Mouse (Mus musculus) granulocyte monocyte progenitor cell, adult 5-6 weeks (primary cell): ENCODE data around the gene Kdm4b. TPM values are rescaled to one million over a fixed set of nuclear protein-coding genes. Genes with fewer than 3 reads are reported as not detected.

Source experiments
- ATAC-seq: replicated peaks from 2 replicates; pipeline ENCODE4 v1.8.0; 2016; ENCODE audit warnings: mild to moderate bottlenecking, moderate TSS enrichment, inconsistent platforms; ENCODE audit not compliant: poor library complexity, severe bottlenecking
- total RNA-seq, 2 experiments: library from RNA; stranded (forward) in 1 of 2; stranded (reverse) in 1 of 2; fragments of 200-712, 200-1000 nt in 1 of 2; fragments of >200 nt in 1 of 2; fragmentation: Nextera tagmentation in 1 of 2; gene quantifications; 2 replicates each; pipeline ENCODE4 v1.2.3; 2014 to 2017

Kdm4b gene
- total RNA-seq, 2 experiments from 2014 or later, result 5.7 to 7.7 TPM

- ATAC-seq, result peak; percentile 67
These were observed 13.0 kb downstream of the Kdm4b start for GRCm38 (mm10) chr17:56338909-56339308.

GRCm38 (mm10) chr17:56340717-56341116, 14.9 kb downstream of the Kdm4b start:
- ATAC-seq, result no peak

GRCm38 (mm10) chr17:56343466-56343865, 17.6 kb downstream of the Kdm4b start:
- peak; percentile 71 for ATAC-seq

- no peak for ATAC-seq
These were observed 19.5 kb downstream of the Kdm4b start for GRCm38 (mm10) chr17:56345364-56345763.

- no peak for ATAC-seq
These were observed 22.3 kb downstream of the Kdm4b start for GRCm38 (mm10) chr17:56348128-56348527.

- no peak for ATAC-seq
These were observed 22.7 kb downstream of the Kdm4b start for GRCm38 (mm10) chr17:56348586-56348985.

GRCm38 (mm10) chr17:56350694-56351093, 24.8 kb downstream of the Kdm4b start:
- peak; percentile 86 for ATAC-seq

GRCm38 (mm10) chr17:56356921-56357885, 31.3 kb downstream of the Kdm4b start:
- ATAC-seq, result peak; percentile 88

GRCm38 (mm10) chr17:56359183-56359725, 33.4 kb downstream of the Kdm4b start:
- no peak for ATAC-seq

- ATAC-seq, result no peak
These were observed 34.0 kb downstream of the Kdm4b start for GRCm38 (mm10) chr17:56359864-56360263.

- no peak for ATAC-seq
These were observed 34.6 kb downstream of the Kdm4b start for GRCm38 (mm10) chr17:56360451-56360850.

- ATAC-seq, result no peak
These were observed 35.7 kb downstream of the Kdm4b start for GRCm38 (mm10) chr17:56361542-56361941.

GRCm38 (mm10) chr17:56365791-56366673, 40.2 kb downstream of the Kdm4b start:
- peak; percentile 63 for ATAC-seq

- ATAC-seq, result no peak
These were observed 42.5 kb downstream of the Kdm4b start for GRCm38 (mm10) chr17:56368291-56368790.

- ATAC-seq, result no peak
These were observed 44.2 kb downstream of the Kdm4b start for GRCm38 (mm10) chr17:56370090-56370489.

- ATAC-seq, result no peak
These were observed 45.3 kb downstream of the Kdm4b start for GRCm38 (mm10) chr17:56371029-56371660.

GRCm38 (mm10) chr17:56372109-56372508, 46.2 kb downstream of the Kdm4b start:
- no peak for ATAC-seq

GRCm38 (mm10) chr17:56373136-56374034, 47.5 kb downstream of the Kdm4b start:
- ATAC-seq, result no peak

GRCm38 (mm10) chr17:56374851-56375250, 49.0 kb downstream of the Kdm4b start:
- ATAC-seq, result no peak; the same call in 1 of the 2 replicates
